Mouse (Mus musculus) midbrain, embryonic 16.5 days (tissue): ENCODE measurements around the gene Atp8b4. TPM values are rescaled to one million over a fixed set of nuclear protein-coding genes. Genes with fewer than 3 reads are reported as not detected.

Experiments
- ATAC-seq: fragments of 200-750 bp; cut with Nextera tagmentation; 2 replicates; pipeline ENCODE4 v1.8.0; 2017; ENCODE audit warnings: moderate TSS enrichment
- H3K27ac ChIP-seq: fragments of 300-500 bp; sonication (generic); 2 replicates; pipeline ENCODE4 v1.5.1; 2014; ENCODE audit warnings: mild to moderate bottlenecking, low read length, mixed read lengths
- H3K27me3 ChIP-seq: fragments of 300-500 bp; sonication (generic); 2 replicates; pipeline ENCODE4 v1.6.1; 2014; ENCODE audit warnings: low read depth, low read length, mixed read lengths; ENCODE audit not compliant: control insufficient read depth, insufficient read depth
- H3K36me3 ChIP-seq: fragments of 300-500 bp; sonication (generic); 2 replicates; pipeline ENCODE4 v1.6.1; 2014; ENCODE audit warnings: mild to moderate bottlenecking, low read length, moderate library complexity, mixed read lengths; ENCODE audit not compliant: control insufficient read depth, insufficient read depth
- H3K4me1 ChIP-seq: fragments of 300-500 bp; sonication (generic); 2 replicates; pipeline ENCODE4 v1.6.1; 2014; ENCODE audit warnings: mild to moderate bottlenecking, low read length, mixed read lengths; ENCODE audit not compliant: control insufficient read depth, insufficient read depth
- H3K4me2 ChIP-seq: fragments of 300-500 bp; sonication (generic); 2 replicates; pipeline ENCODE4 v1.6.1; 2014; ENCODE audit warnings: mild to moderate bottlenecking, low read length, mixed read lengths
- H3K4me3 ChIP-seq: fragments of 300-500 bp; sonication (generic); 2 replicates; pipeline ENCODE4 v1.5.1; 2014; ENCODE audit warnings: low read depth, mild to moderate bottlenecking, low read length, moderate library complexity, mixed read lengths
- H3K9ac ChIP-seq: fragments of 300-500 bp; sonication (generic); 2 replicates; pipeline ENCODE4 v1.6.1; 2014; ENCODE audit warnings: low read depth, low read length, mixed read lengths
- H3K9me3 ChIP-seq: fragments of 300-500 bp; sonication (generic); replicated peaks from 2 replicates; pipeline ENCODE4 v1.6.1; 2014; ENCODE audit warnings: mild to moderate bottlenecking, low read length, mixed read lengths; ENCODE audit not compliant: control insufficient read depth, poor library complexity, severe bottlenecking
- WGBS: fragments of 180-500 bp; shearing (Covaris S2); extraction: QIAGEN DNeasy Blood & Tissue Kit; methylation state at CpG from one replicate; pipeline ENCODE4 v1.1.7; 2014; 5-methylcytosine and 5-hydroxymethylcytosine counted together
- polyA plus RNA-seq: library from polyadenylated mRNA; unstranded; fragments of >200 nt; fragmentation: Nextera tagmentation; extraction: Ambion mirVana; gene quantifications from 2 replicates; pipeline ENCODE4 v1.2.1, GENCODE M21; 2015

Atp8b4 gene
- polyA plus RNA-seq, 1 experiment from 2014 or later, result not detected

- Histone ChIP-seq H3K27ac (no peak overlapping the region), H3K4me2 (no peak overlapping the region), H3K4me3 (no peak overlapping the region), H3K27me3 (no peaks in the 10 kb centered on the region), H3K9ac (no peak overlapping the region), H3K4me1 (no peaks in the 10 kb centered on the region), H3K36me3 (no peaks in the 10 kb centered on the region), H3K9me3 (no peaks in the 10 kb centered on the region)
- WGBS, result 91% methylated on average over 3 of the region's 3 CpGs
- no peak for ATAC-seq
Measured at GRCm38 (mm10) chr2:126275511-126275910, 225.0 kb downstream of the Atp8b4 start.

DNA sequence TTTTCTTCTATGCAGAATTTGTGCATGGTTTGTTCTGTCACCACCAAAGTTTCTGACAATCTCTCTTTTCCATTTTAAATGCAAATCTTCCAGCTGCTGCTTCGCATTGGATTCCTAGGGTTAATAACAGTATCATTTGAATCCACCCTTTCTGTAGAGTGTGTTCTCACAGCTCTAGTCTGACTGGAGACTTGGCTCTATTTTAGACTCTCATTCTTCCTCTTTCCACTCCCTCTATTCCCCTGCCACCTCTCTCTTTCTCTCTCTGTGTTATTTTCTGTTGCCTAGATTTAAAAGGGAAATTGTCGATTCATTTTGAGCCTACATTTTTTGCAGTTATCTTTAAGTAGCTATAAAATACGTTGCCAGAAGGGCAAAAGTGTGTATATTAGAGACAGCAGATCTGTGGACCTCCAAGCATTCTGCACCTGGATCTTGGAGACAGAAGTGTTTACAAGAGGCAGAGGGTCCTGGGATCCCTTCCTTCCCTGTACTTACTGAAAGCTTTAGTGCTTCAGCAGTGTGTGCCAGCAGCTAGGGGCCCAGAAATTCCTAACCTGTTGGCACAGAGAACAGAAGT is 225.6 kb downstream of the Atp8b4 start:
- WGBS, result 84% methylated on average over 3 of the region's 3 CpGs
- no peak overlapping the region for H3K4me3 ChIP-seq
- H3K27ac ChIP-seq, result no peak overlapping the region
- H3K9me3 ChIP-seq, result no peaks in the 10 kb centered on the region
- no peaks in the 10 kb centered on the region for H3K36me3 ChIP-seq
- no peaks in the 10 kb centered on the region for H3K27me3 ChIP-seq
- ATAC-seq, result no peak
- H3K4me1 ChIP-seq, result no peaks in the 10 kb centered on the region
- no peak overlapping the region for H3K4me2 ChIP-seq
- no peak overlapping the region for H3K9ac ChIP-seq

- ATAC-seq, result no peak
- Histone ChIP-seq H3K4me1 (no peaks in the 10 kb centered on the region), H3K9me3 (no peaks in the 10 kb centered on the region), H3K36me3 (no peaks in the 10 kb centered on the region), H3K27me3 (no peaks in the 10 kb centered on the region), H3K27ac (no peak overlapping the region), H3K9ac (no peak overlapping the region), H3K4me3 (no peak overlapping the region), H3K4me2 (no peak overlapping the region)
- WGBS, result 88% methylated on average over 3 of the region's 3 CpGs
Measured at GRCm38 (mm10) chr2:126274311-126274710, 226.2 kb downstream of the Atp8b4 start.

Other genes with a start within 250 kb of the Atp8b4 start
- gene Slc27a2, start 51.7 kb upstream of the Atp8b4 start, polyA plus RNA-seq, result 14.0 and 14.6 TPM in 2 replicates
- 1.1 and 1.7 TPM in 2 replicates for gene Hdc, start 118.6 kb upstream of the Atp8b4 start, polyA plus RNA-seq
- gene Gabpb1, start 175.7 kb upstream of the Atp8b4 start, polyA plus RNA-seq, result 39.2 and 43.3 TPM in 2 replicates
- gene Usp8, start 206.7 kb upstream of the Atp8b4 start, polyA plus RNA-seq, result 29.5 and 29.6 TPM in 2 replicates